Mouse (Mus musculus) stomach, embryonic 14.5 days (tissue): ENCODE results near the gene Agrp. TPM values are rescaled to one million over a fixed set of nuclear protein-coding genes. Genes with fewer than 3 reads are reported as not detected.
A peak's percentile ranks its signal among the peaks of the same experiment; 100 is the strongest.

Experiments used
- ATAC-seq: fragments of 200-750 bp; cut with Nextera tagmentation; 2 replicates; pipeline ENCODE4 v1.8.0; 2017; ENCODE audit warnings: low read depth, moderate TSS enrichment; ENCODE audit not compliant: insufficient number of reproducible peaks, insufficient read depth, low FRiP score
- H3K27ac ChIP-seq: fragments of 300-500 bp; sonication (generic); 2 replicates; pipeline ENCODE4 v1.5.1; 2014; ENCODE audit warnings: mild to moderate bottlenecking, low read length, moderate library complexity, mixed read lengths
- H3K27me3 ChIP-seq: fragments of 300-500 bp; sonication (generic); 2 replicates; pipeline ENCODE4 v1.6.1; 2014; ENCODE audit warnings: low read length, control low read depth, mixed read lengths; ENCODE audit not compliant: control insufficient read depth, insufficient read depth
- H3K36me3 ChIP-seq: fragments of 300-500 bp; sonication (generic); 2 replicates; pipeline ENCODE4 v1.6.1; 2014; ENCODE audit warnings: mild to moderate bottlenecking, control low read depth, low read length, moderate library complexity, mixed read lengths; ENCODE audit not compliant: control insufficient read depth, insufficient read depth
- H3K4me1 ChIP-seq: fragments of 300-500 bp; sonication (generic); 2 replicates; pipeline ENCODE4 v1.6.1; 2014; ENCODE audit warnings: low read length, control low read depth, mixed read lengths; ENCODE audit not compliant: control insufficient read depth, insufficient read depth
- H3K4me2 ChIP-seq: fragments of 300-500 bp; sonication (generic); replicated peaks from 2 replicates; pipeline ENCODE4 v1.6.1; 2014; ENCODE audit warnings: low read depth, low read length, control low read depth
- H3K4me3 ChIP-seq: fragments of 300-500 bp; sonication (generic); 2 replicates; pipeline ENCODE4 v1.5.1; 2014; ENCODE audit warnings: low read depth, low read length, control low read depth
- H3K9ac ChIP-seq: fragments of 300-500 bp; sonication (generic); replicated peaks from 2 replicates; pipeline ENCODE4 v1.6.1; 2014; ENCODE audit warnings: low read depth, mild to moderate bottlenecking, control low read depth, low read length, moderate library complexity, mixed read lengths
- H3K9me3 ChIP-seq: fragments of 300-500 bp; sonication (generic); 2 replicates; pipeline ENCODE4 v1.6.1; 2016; ENCODE audit warnings: low read depth, low read length, control low read depth; ENCODE audit not compliant: control insufficient read depth
- WGBS: fragments of 180-500 bp; shearing (Covaris S2); extraction: QIAGEN DNeasy Blood & Tissue Kit; methylation state at CpG from one replicate; pipeline ENCODE4 v1.1.7; 2014; 5-methylcytosine and 5-hydroxymethylcytosine counted together
- polyA plus RNA-seq: library from polyadenylated mRNA; unstranded; fragments of >200 nt; fragmentation: Nextera tagmentation; extraction: Ambion mirVana; gene quantifications from 2 replicates; pipeline ENCODE4 v1.2.1, GENCODE M21; 2014

Gene Agrp
- polyA plus RNA-seq, 1 experiment from 2014 or later, result 1.5 TPM

- 88% methylated on average over 6 of the region's 6 CpGs for WGBS
- peaks cover 13% of the 10 kb centered on the region for H3K4me1 ChIP-seq
- no peak overlapping the region for H3K9ac ChIP-seq
- no peaks in the 10 kb centered on the region for H3K27me3 ChIP-seq
- H3K4me3 ChIP-seq, result no peak overlapping the region
- no peak overlapping the region for H3K27ac ChIP-seq
- ATAC-seq, result no peak
- no peaks in the 10 kb centered on the region for H3K9me3 ChIP-seq
- peaks cover 23% of the 10 kb centered on the region; the same call in 1 of the 2 replicates for H3K36me3 ChIP-seq
- no peak overlapping the region for H3K4me2 ChIP-seq
Measured at GRCm38 (mm10) chr8:105537011-105537677, 100.0 kb downstream of the Agrp start.

GRCm38 (mm10) chr8:105536546-105536945 lies 100.6 kb downstream of the Agrp start:
- no peak overlapping the region for H3K27ac ChIP-seq
- H3K4me2 ChIP-seq, result no peak overlapping the region
- H3K9ac ChIP-seq, result no peak overlapping the region
- H3K9me3 ChIP-seq, result no peaks in the 10 kb centered on the region
- no peak overlapping the region for H3K4me3 ChIP-seq
- ATAC-seq, result no peak
- WGBS, result 89% methylated on average over 3 of the region's 3 CpGs
- H3K4me1 ChIP-seq, result peaks cover 13% of the 10 kb centered on the region
- H3K27me3 ChIP-seq, result no peaks in the 10 kb centered on the region
- H3K36me3 ChIP-seq, result peaks cover 23% of the 10 kb centered on the region; the same call in 1 of the 2 replicates

- Histone ChIP-seq H3K9me3 (no peaks in the 10 kb centered on the region), H3K4me1 (peaks cover 13% of the 10 kb centered on the region), H3K36me3 (peaks cover 28% of the 10 kb centered on the region; the same call in 1 of the 2 replicates), H3K4me3 (no peak overlapping the region), H3K27ac (peak overlapping the region; percentile 83), H3K9ac (no peak overlapping the region), H3K27me3 (no peaks in the 10 kb centered on the region), H3K4me2 (no peak overlapping the region)
- WGBS, result 0% methylated on average over 1 of the region's 1 CpGs
- ATAC-seq, result peak; percentile 60; the same call in 1 of the 2 replicates
Measured at GRCm38 (mm10) chr8:105533892-105534329, 103.3 kb downstream of the Agrp start.

GRCm38 (mm10) chr8:105533439-105533838 lies 103.8 kb downstream of the Agrp start:
- Histone ChIP-seq H3K9ac (no peak overlapping the region), H3K4me3 (no peak overlapping the region), H3K4me2 (no peak overlapping the region), H3K36me3 (peaks cover 27% of the 10 kb centered on the region; the same call in 1 of the 2 replicates), H3K4me1 (peaks cover 13% of the 10 kb centered on the region), H3K9me3 (no peaks in the 10 kb centered on the region), H3K27ac (peak overlapping the region; percentile 83), H3K27me3 (no peaks in the 10 kb centered on the region)
- ATAC-seq, result peak; percentile 74; the same call in 1 of the 2 replicates
- 12% methylated on average over 2 of the region's 2 CpGs for WGBS

- H3K9me3 ChIP-seq, result no peaks in the 10 kb centered on the region
- no peak overlapping the region for H3K4me3 ChIP-seq
- no peak for ATAC-seq
- H3K27me3 ChIP-seq, result no peaks in the 10 kb centered on the region
- peaks cover 13% of the 10 kb centered on the region for H3K4me1 ChIP-seq
- WGBS, result 73% methylated on average over 2 of the region's 2 CpGs
- H3K27ac ChIP-seq, result no peak overlapping the region
- peaks cover 17% of the 10 kb centered on the region; the same call in 1 of the 2 replicates for H3K36me3 ChIP-seq
- no peak overlapping the region for H3K4me2 ChIP-seq
- H3K9ac ChIP-seq, result no peak overlapping the region
Measured at GRCm38 (mm10) chr8:105531774-105532173, 105.4 kb downstream of the Agrp start.

GRCm38 (mm10) chr8:105529271-105529670 lies 107.9 kb downstream of the Agrp start:
- Histone ChIP-seq H3K9me3 (no peaks in the 10 kb centered on the region), H3K36me3 (peaks cover 17% of the 10 kb centered on the region), H3K27me3 (no peaks in the 10 kb centered on the region), H3K4me2 (no peak overlapping the region), H3K4me3 (no peak overlapping the region), H3K9ac (no peak overlapping the region), H3K4me1 (peaks cover 11% of the 10 kb centered on the region), H3K27ac (no peak overlapping the region)
- 93% methylated on average over 3 of the region's 3 CpGs for WGBS
- ATAC-seq, result no peak

- H3K4me1 ChIP-seq, result peaks cover 3% of the 10 kb centered on the region; the same call in 1 of the 2 replicates
- no peak for ATAC-seq
- WGBS, result 88% methylated on average over 1 of the region's 1 CpGs
- H3K4me3 ChIP-seq, result no peak overlapping the region
- no peaks in the 10 kb centered on the region for H3K27me3 ChIP-seq
- no peak overlapping the region for H3K9ac ChIP-seq
- no peak overlapping the region for H3K27ac ChIP-seq
- no peaks in the 10 kb centered on the region for H3K9me3 ChIP-seq
- no peak overlapping the region for H3K4me2 ChIP-seq
- H3K36me3 ChIP-seq, result peaks cover 20% of the 10 kb centered on the region
Measured at GRCm38 (mm10) chr8:105528206-105528605, 109.0 kb downstream of the Agrp start.

GRCm38 (mm10) chr8:105527110-105527509 lies 110.1 kb downstream of the Agrp start:
- Histone ChIP-seq H3K36me3 (peaks cover 20% of the 10 kb centered on the region), H3K27ac (no peak overlapping the region), H3K4me3 (no peak overlapping the region), H3K4me1 (peaks cover 7% of the 10 kb centered on the region; the same call in 1 of the 2 replicates), H3K27me3 (no peaks in the 10 kb centered on the region), H3K9ac (no peak overlapping the region), H3K9me3 (no peaks in the 10 kb centered on the region), H3K4me2 (no peak overlapping the region)
- WGBS, result 69% methylated on average over 2 of the region's 2 CpGs
- ATAC-seq, result no peak
